Mouse (Mus musculus): Measurements from ENCODE around the gene Acer2. TPM values are rescaled to one million over a fixed set of nuclear protein-coding genes. Genes with fewer than 3 reads are reported as not detected.

The Acer2 gene
- polyA plus RNA-seq, 1 experiment from 2014 or later, result 31.8 TPM

GRCm38 (mm10) chr4:86930636-86931456, 56.6 kb downstream of the Acer2 start:
- Histone ChIP-seq H3K9me3 (no peaks in the 10 kb centered on the region), H3K27ac (peak overlapping the region; percentile 80), H3K27me3 (no peaks in the 10 kb centered on the region), H3K4me2 (peak overlapping the region; percentile 69), H3K4me3 (peak overlapping the region; percentile 54), H3K4me1 (no peaks in the 10 kb centered on the region), H3K36me3 (no peaks in the 10 kb centered on the region), H3K9ac (peak overlapping the region; percentile 62)
- ATAC-seq (ENCODE audit: borderline replicate concordance, extremely low read depth, low FRiP score, low TSS enrichment), result peak; percentile 72
- WGBS, result 6% methylated on average over 33 of the region's 33 CpGs

- H3K4me2 ChIP-seq, result no peak overlapping the region
- H3K27ac ChIP-seq, result no peak overlapping the region
- ATAC-seq (ENCODE audit: borderline replicate concordance, extremely low read depth, low FRiP score, low TSS enrichment), result no peak
- no peak overlapping the region for H3K9ac ChIP-seq
- no peaks in the 10 kb centered on the region for H3K27me3 ChIP-seq
- H3K4me1 ChIP-seq, result no peaks in the 10 kb centered on the region
- no peak overlapping the region for H3K4me3 ChIP-seq
- 79% methylated on average over 6 of the region's 6 CpGs for WGBS
- no peaks in the 10 kb centered on the region for H3K36me3 ChIP-seq
- H3K9me3 ChIP-seq, result no peaks in the 10 kb centered on the region
Observed at GRCm38 (mm10) chr4:86933026-86933425, 58.8 kb downstream of the Acer2 start.

GRCm38 (mm10) chr4:86936217-86936616, 62.0 kb downstream of the Acer2 start:
- no peak overlapping the region for H3K4me3 ChIP-seq
- 87% methylated on average over 9 of the region's 9 CpGs for WGBS
- no peaks in the 10 kb centered on the region for H3K4me1 ChIP-seq
- H3K4me2 ChIP-seq, result no peak overlapping the region
- no peak for ATAC-seq (ENCODE audit: borderline replicate concordance, extremely low read depth, low FRiP score, low TSS enrichment)
- no peaks in the 10 kb centered on the region for H3K36me3 ChIP-seq
- H3K9me3 ChIP-seq, result no peaks in the 10 kb centered on the region
- H3K27me3 ChIP-seq, result no peaks in the 10 kb centered on the region
- no peak overlapping the region for H3K27ac ChIP-seq
- no peak overlapping the region for H3K9ac ChIP-seq

GRCm38 (mm10) chr4:86936706-86937105, 62.5 kb downstream of the Acer2 start:
- WGBS, result 44% methylated on average over 3 of the region's 3 CpGs
- no peak for ATAC-seq (ENCODE audit: borderline replicate concordance, extremely low read depth, low FRiP score, low TSS enrichment)
- Histone ChIP-seq H3K27me3 (no peaks in the 10 kb centered on the region), H3K9me3 (no peaks in the 10 kb centered on the region), H3K9ac (no peak overlapping the region), H3K4me3 (no peak overlapping the region), H3K27ac (no peak overlapping the region), H3K4me1 (no peaks in the 10 kb centered on the region), H3K4me2 (no peak overlapping the region), H3K36me3 (no peaks in the 10 kb centered on the region)

GRCm38 (mm10) chr4:86942656-86943055, 68.5 kb downstream of the Acer2 start:
- Histone ChIP-seq H3K27ac (no peak overlapping the region), H3K36me3 (no peaks in the 10 kb centered on the region), H3K4me1 (no peaks in the 10 kb centered on the region), H3K27me3 (no peaks in the 10 kb centered on the region), H3K4me2 (no peak overlapping the region), H3K9ac (no peak overlapping the region), H3K9me3 (no peaks in the 10 kb centered on the region), H3K4me3 (no peak overlapping the region)
- WGBS, result 74% methylated on average over 6 of the region's 6 CpGs
- no peak for ATAC-seq (ENCODE audit: borderline replicate concordance, extremely low read depth, low FRiP score, low TSS enrichment)

- Histone ChIP-seq H3K27me3 (no peaks in the 10 kb centered on the region), H3K9ac (no peak overlapping the region), H3K4me1 (no peaks in the 10 kb centered on the region), H3K36me3 (no peaks in the 10 kb centered on the region), H3K4me2 (no peak overlapping the region), H3K9me3 (no peaks in the 10 kb centered on the region), H3K27ac (no peak overlapping the region), H3K4me3 (no peak overlapping the region)
- ATAC-seq (ENCODE audit: borderline replicate concordance, extremely low read depth, low FRiP score, low TSS enrichment), result no peak
- 43% methylated on average over 6 of the region's 6 CpGs for WGBS
Observed at GRCm38 (mm10) chr4:86943296-86943695, 69.1 kb downstream of the Acer2 start.

- Histone ChIP-seq H3K27ac (no peak overlapping the region), H3K4me1 (no peaks in the 10 kb centered on the region), H3K9me3 (no peaks in the 10 kb centered on the region), H3K9ac (no peak overlapping the region), H3K4me3 (no peak overlapping the region), H3K36me3 (no peaks in the 10 kb centered on the region), H3K4me2 (no peak overlapping the region), H3K27me3 (no peaks in the 10 kb centered on the region)
- no peak for ATAC-seq (ENCODE audit: borderline replicate concordance, extremely low read depth, low FRiP score, low TSS enrichment)
- WGBS, result 88% methylated on average over 1 of the region's 1 CpGs
Observed at GRCm38 (mm10) chr4:86948794-86949193, 74.6 kb downstream of the Acer2 start.

- 55% methylated on average over 5 of the region's 5 CpGs for WGBS
- H3K4me2 ChIP-seq, result no peak overlapping the region
- ATAC-seq (ENCODE audit: borderline replicate concordance, extremely low read depth, low FRiP score, low TSS enrichment), result no peak
Observed at GRCm38 (mm10) chr4:86953519-86953918, 79.3 kb downstream of the Acer2 start.

GRCm38 (mm10) chr4:86955448-86955847, 81.3 kb downstream of the Acer2 start:
- no peaks in the 10 kb centered on the region for H3K27me3 ChIP-seq
- no peak overlapping the region for H3K9ac ChIP-seq
- no peaks in the 10 kb centered on the region for H3K9me3 ChIP-seq
- H3K36me3 ChIP-seq, result no peaks in the 10 kb centered on the region
- no peaks in the 10 kb centered on the region for H3K4me1 ChIP-seq
- no peak overlapping the region for H3K27ac ChIP-seq
- no peak overlapping the region for H3K4me3 ChIP-seq
- no peak for ATAC-seq (ENCODE audit: borderline replicate concordance, extremely low read depth, low FRiP score, low TSS enrichment)
- H3K4me2 ChIP-seq, result no peak overlapping the region
- 43% methylated on average over 4 of the region's 4 CpGs for WGBS

More at GRCm38 (mm10) chr4:86953519-86953918, 79.3 kb downstream of the Acer2 start:
- no peaks in the 10 kb centered on the region for H3K4me1 ChIP-seq
- H3K4me3 ChIP-seq, result no peak overlapping the region
- no peak overlapping the region for H3K9ac ChIP-seq
- no peaks in the 10 kb centered on the region for H3K9me3 ChIP-seq
- no peaks in the 10 kb centered on the region for H3K36me3 ChIP-seq
- no peak overlapping the region for H3K27ac ChIP-seq
- H3K27me3 ChIP-seq, result no peaks in the 10 kb centered on the region

GRCm38 (mm10) chr4:86957576-86958411, 83.6 kb downstream of the Acer2 start:
- H3K27me3 ChIP-seq, result no peaks in the 10 kb centered on the region
- 36% methylated on average over 14 of the region's 14 CpGs for WGBS
- no peak overlapping the region for H3K27ac ChIP-seq
- no peaks in the 10 kb centered on the region for H3K36me3 ChIP-seq
- H3K4me3 ChIP-seq, result no peak overlapping the region
- no peak; the same call in 1 of the 2 replicates for ATAC-seq (ENCODE audit: borderline replicate concordance, extremely low read depth, low FRiP score, low TSS enrichment)
- H3K9me3 ChIP-seq, result no peaks in the 10 kb centered on the region
- H3K4me1 ChIP-seq, result no peaks in the 10 kb centered on the region
- no peak overlapping the region for H3K9ac ChIP-seq
- H3K4me2 ChIP-seq, result no peak overlapping the region

- H3K9me3 ChIP-seq, result no peaks in the 10 kb centered on the region
- no peak overlapping the region for H3K4me3 ChIP-seq
- H3K4me2 ChIP-seq, result no peak overlapping the region
- no peaks in the 10 kb centered on the region for H3K27me3 ChIP-seq
- peak; percentile 46; the same call in 1 of the 2 replicates for ATAC-seq (ENCODE audit: borderline replicate concordance, extremely low read depth, low FRiP score, low TSS enrichment)
- no peak overlapping the region for H3K27ac ChIP-seq
- H3K36me3 ChIP-seq, result no peaks in the 10 kb centered on the region
- WGBS, result 66% methylated on average over 5 of the region's 5 CpGs
- no peak overlapping the region for H3K9ac ChIP-seq
- no peaks in the 10 kb centered on the region for H3K4me1 ChIP-seq
Observed at GRCm38 (mm10) chr4:86977272-86977671, 103.1 kb downstream of the Acer2 start.
